Mouse (Mus musculus) cerebellum, adult 11-12 months (tissue): Measurements from ENCODE around the gene Acacb.

Experiments
- DNase-seq: peaks from one replicate; pipeline ENCODE4 v3.0.0; 2022

Acacb gene

DNA sequence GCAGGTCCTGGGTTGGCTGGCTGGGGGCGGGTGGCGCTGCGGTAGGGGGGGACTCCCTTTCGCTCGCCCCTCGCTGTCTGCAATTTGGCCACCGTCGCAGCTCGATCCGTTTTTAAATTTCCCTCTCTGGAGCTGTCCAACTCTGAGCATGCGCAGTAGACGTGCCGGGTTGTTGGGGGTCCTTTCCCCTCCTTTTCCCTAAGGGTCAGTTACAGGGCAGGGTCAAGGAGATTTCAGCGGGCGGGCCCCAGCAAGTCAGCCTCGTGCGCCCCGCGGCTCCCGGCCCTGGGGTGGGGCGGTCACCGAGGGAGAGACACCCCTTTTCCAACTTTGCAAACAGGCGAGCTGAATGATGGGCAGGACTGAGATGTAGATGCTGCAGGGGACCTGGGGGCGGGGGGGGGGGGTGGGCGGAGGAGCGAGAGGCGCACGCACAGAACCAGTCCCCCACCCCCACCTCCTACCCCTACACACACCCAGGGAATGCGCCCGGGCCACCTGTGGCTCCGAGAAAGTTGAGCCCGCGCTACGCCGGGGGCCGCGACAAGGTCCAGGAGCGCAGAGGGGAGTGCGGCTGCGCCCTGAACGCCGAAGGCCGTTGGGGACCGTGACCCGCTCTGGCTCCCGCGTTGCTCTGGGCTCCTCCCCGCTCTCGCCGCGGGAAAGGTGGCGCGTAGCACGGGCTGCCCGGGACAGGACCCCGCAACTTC is 127.5 kb downstream of the Acacb start, which contains the start of gene Foxn4:
Gene Foxn4 (minus strand): TSS at position 115 of the 710 bp plus-strand sequence.
- no peak for DNase-seq

DNA sequence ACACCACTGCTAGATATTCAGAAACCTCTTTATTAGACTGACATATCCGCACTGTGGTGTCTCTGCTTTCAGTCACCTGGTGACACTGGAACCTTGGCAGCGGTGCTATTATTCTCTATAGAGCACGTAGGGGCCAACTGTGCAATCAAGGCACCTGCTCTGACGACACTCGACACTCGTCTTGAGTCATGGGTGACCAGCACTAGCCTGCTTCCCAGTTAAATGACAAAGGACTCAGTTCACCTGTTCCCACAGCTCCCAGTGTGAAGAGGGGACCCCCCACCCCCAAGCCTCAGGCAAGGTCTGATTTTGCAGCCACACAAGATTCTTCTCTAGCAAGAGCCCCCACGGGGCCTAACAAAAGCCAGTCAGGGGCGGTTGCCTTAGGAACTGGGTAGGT is 129.0 kb downstream of the Acacb start:
- no peak for DNase-seq

DNA sequence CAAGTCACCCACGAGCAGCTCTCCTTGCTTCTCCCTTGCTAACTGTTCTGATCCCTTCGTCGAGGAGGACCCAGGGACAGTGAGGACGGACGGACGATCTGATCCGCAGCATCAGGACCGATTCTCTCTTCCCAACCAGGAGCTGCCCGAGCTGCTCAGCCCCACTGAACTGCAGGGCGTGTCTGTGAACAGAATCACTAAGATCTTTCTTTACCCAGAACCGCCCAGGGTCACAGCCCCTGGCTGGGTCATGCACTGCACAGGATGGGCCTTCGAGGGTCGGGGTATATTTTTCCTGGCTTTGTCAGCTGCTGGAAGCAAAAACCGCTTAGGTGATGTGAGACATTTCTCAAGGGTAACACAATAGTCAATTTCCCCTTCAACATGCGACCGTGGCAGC is 129.7 kb downstream of the Acacb start:
- no peak for DNase-seq

DNA sequence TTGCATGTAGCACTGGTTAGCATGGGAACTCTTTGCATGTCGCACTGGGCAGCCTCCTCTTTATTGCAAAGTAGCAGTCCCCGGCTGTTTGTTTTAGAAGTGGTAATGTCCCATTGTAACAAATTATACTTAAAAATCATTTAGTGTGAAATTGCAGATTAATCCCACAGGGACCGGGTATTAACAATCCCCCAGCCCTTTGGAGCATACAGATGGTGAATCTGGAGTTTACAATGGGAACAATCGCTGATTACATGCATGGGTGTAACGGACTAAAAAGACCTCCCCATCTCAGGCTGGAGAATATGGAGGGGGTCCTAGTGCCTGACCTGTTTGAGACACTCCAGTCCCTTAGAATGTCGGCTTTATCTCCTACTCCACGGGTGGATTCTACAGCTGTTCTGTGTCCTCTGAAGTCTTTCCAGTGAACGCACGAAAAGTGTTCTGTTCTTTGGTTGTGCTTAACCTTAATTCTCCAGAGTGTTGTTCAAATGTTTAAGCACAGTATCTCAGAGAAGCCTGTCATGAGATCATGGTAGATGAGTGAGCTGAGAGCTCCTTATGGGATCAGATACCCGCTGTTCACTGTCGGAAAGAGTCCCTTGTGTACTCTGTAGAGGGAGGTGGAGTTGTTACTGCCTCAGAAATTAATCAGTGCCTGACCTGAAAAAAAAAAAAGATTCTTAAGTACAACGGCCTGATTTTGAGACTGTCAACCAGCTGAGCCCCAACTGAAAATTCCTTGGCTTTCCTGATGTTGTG is 133.2 kb downstream of the Acacb start:
- no peak for DNase-seq

DNA sequence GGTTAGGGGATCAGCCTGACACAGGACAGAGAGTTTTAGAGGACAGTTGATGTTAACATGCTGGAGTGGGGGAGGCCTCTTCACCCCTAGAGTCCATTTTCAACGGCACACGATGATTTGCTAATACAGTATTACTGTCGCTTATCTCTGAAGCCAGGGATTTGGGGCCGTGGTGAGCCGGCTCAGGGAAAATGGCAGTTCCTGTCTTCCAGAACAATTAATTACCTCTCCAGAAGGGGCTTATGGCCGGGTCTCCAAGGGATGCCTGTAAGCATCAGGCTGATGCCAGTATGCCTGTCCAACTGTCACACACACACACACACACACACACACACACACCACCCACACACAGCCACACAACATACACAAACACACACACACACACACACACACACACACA is 136.0 kb downstream of the Acacb start:
- no peak for DNase-seq

DNA sequence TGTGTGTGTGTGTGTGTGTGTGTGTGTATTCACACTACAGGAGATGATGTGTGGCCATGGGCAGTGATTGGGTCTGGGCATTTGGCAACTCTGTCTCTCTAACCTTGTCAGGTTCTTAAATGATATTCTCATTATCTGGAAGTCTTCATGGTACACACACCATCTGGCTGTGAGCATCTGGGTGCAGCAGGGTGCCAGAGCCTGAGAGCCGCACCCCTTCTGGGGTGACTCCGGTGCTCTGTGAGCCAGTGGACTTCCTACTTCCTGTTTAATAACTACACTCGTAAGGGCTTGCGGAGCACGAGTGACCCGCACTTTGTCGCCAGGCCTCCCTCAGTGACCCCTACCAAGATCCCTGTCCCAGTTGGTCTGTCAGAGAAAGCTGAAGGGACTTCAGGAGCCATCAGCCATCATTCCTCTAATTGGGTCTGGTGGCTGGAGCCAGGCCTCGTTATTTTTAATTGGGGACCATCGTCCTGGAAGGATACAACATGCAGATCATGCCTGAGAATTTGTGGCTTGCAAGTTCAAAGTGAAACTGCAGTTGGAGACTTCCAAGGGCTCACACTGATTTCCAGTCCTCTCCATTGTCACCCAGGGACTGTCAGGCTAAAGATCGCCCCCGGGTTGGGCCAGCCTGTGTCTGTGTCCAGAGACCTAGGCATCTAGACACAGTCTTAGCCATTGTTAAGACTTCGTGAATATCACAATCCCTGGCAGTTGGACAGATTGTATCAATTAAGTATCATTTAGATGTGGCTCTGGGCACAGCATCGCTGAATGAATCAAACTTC is 138.5 kb downstream of the Acacb start:
- DNase-seq, result no peak

DNA sequence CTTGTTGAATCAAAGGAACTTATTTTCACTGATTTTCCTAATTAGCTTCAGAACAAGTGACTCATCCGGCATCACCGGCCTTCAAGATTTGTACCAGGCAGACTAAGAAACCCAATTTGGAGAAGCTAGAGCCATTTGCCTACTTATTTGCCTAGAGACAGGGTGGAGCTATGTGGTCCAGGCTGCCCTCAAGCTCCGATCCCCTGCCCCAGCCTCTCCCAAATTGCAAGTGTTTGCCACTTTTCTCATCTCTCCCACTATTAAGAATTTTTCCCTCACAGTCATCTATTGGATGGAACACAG is 139.0 kb downstream of the Acacb start:
- DNase-seq, result no peak

DNA sequence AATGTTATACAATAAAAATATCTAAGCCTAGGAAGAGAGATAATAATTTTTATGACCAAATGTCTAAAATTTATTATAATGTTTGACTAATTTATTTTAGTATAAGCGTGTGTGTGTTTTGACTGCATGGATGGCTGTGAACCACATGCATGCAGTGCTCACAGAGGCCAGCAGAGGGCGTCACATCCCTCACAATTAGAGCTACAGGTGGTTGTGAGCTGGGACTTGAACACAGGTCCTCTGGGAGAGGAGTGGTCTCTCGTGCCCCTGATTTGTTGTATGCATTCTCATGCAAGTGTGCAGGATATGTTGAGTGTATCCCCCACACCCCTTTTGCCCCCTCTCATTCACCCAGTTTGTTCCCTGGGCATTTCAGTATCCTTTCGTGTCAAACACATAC is 139.8 kb downstream of the Acacb start:
- DNase-seq, result no peak

DNA sequence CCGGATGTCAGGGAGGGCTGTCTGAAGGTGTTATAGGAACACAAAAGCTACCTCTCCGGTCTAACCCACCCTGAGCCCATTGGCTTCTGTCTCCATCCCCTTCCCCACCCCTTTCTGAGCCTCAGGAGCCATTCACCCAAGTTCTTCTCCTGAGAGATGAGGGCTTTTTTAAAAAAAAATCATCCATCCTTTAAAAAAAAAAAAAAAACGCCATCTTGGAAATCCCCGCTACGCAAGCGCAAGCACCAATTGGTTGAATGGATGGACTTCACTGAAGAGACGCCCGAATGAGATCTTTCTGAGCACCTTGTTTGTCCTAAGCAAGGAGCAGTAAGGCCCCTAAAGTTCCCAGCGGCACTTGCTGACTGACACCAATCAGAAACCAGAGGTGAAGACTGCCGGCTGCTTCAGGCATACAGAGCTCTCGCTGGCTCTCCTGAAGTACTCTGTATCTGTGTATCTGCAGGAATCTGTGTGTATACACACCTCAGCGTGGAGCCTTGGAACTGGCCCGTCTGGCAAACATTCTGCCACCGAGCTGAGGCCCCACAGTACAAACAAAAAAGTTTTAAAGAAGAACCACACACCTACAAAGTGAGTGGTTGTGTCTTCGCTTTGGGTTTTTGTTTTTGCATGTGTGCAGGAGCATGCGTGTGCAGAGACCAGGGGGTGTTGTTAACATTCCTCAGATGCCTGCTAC is 140.7 kb downstream of the Acacb start:
- DNase-seq, result no peak

DNA sequence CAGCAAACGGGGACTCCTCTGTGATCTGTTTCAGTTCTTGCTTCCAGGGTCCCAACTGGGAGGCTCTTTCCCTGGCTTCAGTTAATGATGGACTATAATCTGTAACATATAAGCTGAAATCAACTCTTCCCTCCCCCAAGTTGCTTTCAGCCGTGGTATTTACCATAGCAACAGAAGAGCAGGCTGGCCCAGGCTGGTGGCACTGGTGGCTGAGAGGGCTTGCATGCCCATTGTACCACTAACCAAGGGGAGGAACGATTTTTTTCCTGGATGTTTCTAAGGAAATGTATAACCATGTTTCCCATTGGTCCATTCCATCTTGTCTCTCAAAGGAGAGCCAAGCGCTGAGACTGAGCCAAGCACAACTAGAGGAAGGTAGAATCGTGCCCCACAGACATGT is 142.1 kb downstream of the Acacb start:
- no peak for DNase-seq

DNA sequence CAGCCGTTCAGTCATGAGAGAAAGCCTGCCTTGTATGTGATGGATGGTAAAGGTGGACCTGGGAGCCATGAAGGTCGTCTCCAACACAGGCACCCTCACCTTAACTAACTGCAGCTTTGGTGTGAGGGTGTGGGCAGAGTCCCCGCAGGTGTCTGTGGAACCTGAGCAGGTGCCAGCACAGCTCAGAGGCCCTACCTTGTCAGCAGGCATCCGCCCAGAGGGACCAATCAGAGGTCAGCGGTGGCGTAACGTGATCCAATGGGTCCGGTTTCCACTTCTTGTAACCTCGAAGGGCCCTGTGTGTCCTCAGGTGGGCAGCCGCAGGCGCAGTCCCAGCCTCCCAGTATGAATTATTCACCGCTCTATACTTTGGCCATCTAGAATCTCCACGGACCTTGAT is 142.5 kb downstream of the Acacb start, which contains the start of gene Myo1h:
Gene Myo1h (plus strand): TSS at position 293 of the 400 bp plus-strand sequence.
- DNase-seq, result no peak

DNA sequence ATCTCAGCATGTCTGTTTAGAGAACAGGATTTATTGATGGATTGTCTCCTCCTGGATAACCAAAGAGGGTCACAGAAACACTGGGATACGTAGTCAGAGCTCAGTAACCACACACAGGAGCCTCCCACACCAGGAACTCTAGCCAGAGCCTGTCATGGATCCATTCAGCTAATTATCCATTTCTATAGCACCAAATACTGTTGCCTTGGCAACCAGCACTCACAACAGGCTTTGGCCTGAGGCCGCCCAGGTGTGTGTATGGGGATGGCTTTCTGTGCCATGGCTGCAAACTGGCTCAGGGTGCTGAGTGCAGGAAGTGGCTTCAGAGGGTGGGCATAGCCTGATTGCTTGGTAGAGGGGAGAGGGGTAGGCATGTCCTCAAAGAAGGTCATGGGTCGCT is 143.7 kb downstream of the Acacb start:
- DNase-seq, result no peak

DNA sequence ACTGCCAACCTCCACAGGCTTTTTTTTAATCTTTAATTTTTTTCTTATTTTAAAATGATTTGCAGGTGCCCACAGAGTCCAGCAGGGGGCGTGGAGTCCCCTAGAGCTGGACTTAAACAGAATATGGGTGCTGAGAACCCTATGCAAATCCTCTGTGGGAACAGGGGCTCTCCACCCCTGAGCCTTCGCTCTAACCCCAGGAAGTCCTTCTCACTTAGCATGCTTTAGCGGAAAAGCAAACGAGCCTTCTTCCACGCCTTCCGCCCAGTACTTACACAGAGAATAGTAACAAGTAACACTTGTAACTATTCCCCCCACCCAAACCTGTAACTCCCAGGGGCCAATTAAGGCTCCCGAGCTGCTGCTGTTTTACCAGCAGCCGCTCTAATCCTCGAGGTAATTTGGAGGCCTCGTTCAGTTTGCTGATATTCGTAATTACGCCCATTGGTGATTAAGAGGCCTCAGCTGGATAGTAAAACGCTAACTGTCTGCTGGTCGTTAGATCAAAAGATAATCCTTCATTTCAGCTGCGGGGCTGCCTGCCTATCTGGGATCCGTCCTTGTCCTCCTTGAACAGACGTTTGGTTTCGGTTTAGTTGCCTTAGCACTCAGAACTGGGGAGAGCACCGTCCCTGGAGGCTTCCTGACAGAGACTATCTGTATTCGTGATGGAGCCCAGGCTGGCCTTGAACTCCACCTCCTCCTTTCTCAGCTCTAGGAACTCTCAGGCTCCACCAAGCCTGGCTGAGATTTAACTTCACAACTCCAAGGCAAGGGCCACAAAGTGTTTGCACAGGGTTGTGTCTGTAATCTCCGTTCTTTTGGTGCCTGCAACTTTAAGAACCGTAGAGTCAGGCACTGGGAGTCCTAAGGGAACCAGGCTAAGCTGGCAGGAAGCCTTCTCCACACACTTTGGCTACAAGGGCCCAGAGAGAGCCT is 150.6 kb downstream of the Acacb start:
- no peak for DNase-seq

DNA sequence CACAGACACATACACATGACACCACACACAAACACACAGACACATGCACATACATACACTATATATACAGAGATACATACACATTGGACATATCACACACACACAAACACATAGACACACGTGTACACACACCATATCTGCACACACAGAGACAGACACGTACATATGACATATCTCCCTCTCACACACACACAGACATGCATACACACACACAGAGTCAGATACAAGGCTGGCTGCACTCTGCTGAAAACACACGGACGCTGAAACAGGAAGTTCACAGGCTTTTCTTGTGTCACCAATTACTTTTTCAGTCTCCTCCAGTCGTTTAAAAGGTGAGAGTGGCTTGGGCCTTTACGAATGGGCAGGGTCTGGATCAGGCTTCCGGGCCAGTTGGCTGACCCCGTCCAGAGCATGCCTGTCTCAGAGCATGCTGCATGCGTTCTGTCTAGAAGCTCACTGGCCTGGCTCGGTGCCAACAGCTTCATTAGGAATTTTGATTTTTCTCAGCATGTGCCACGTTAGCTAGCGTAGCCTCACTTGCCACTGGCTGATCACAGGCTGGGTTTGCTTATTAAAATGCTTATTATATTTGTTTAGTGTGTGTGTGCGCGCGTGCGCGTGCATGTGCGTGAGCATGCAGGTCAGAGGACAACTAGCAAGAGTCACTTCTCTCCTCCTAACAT is 152.0 kb downstream of the Acacb start:
- no peak for DNase-seq

DNA sequence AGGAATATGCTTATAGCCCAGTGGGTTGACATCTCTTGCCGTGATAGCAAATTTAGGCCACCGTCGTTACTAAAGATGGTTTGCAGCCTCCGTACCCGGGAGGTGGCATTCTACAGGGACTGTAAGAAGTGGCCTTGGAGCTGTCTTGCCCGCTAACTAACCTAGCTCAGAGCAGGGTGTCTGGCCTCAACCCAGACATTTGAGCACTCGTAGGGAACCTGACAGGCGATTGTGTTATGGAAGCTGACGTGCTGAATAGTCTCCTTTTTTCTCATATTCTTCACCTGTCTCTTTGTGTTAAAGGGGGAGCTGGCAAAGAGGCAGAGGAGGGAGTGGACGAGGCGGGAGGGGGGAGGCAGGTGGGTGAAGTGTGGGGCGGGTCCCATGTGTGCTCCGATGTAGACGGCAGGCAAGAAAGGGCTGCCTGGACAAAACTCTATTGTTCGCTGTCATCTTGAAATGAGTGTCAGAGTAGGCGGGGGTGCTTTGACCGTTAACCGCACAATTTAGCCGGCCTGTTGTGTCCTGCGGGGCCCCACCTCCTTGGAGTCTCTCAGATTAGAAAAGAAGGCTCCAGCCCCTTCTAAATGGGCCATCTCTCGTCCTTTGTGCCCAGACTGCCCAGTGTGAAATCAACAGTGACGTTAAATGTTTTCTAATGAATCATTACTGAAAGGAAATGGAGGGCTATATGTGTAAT is 153.0 kb downstream of the Acacb start:
- no peak for DNase-seq

DNA sequence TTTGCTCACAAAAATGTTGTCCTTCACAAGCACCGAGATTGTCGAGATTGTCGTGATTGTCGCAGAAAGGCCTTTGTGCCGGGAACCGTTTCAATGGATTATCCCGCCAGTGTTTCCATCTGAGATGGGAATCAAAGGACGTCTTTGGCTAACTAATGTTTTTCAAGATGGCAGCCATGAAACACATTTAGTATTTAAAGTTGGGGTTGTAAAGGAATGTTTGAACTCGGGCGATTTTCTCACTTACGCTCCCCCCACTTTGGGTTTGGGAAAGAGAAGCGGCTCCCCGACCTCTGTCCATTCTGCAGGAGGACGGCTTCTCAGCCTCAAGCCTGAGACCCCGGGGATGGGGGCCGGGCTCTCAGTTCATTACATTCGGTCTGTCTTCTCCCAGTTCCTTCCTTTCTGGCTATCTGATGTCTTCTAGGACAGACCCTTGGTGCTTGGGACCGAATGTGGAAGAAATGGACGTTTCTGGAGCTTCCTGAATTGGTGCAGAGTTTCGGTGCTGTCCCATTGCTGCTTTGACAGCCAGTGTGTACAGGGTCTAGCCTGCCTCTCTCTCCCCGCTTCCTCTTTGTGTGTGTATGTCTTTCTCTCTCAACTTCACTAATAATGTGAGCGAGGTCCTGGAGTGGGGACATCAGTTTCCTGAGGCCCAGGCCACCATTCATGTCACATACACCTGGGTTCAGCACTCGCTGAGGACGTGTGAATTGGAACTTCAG is 153.7 kb downstream of the Acacb start:
- DNase-seq, result no peak
